Mouse (Mus musculus): ENCODE data around the gene Fxyd2. TPM values are rescaled to one million over a fixed set of nuclear protein-coding genes. Genes with fewer than 3 reads are reported as not detected.
A peak's percentile ranks its signal among the peaks of the same experiment; 100 is the strongest.

The Fxyd2 gene
- polyA plus RNA-seq, 1 experiment, result 220 TPM

DNA sequence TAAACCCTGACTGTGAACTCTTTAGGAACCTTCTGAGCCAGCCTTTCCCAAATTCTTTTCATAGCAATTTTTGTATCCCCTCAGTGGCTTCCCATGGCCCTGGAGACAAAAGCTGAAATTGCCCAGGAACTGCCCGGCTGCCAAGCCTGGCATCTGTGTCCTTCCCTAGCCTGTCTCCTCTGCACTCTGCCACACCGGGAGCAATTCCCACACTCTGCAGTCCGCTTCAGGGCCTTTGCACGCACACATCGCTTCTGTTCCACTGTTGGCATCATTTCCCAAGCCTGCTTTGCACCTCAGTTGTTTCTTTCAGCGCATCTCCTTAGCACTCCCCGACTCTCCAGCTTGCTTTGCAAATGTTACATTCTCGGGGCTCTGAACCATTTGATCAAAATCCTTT is 31.8 kb upstream of the Fxyd2 start:
- DNase-seq, result no peak
- H3K4me3 ChIP-seq (ENCODE audit: control insufficient read depth, insufficient read depth, low read length), result no peak overlapping the region
- 93% methylated on average over 8 of the region's 8 CpGs for WGBS
- no peak overlapping the region for H3K27ac ChIP-seq (ENCODE audit: control insufficient read depth, insufficient read depth, low read length)
- H3K36me3 ChIP-seq (ENCODE audit: control insufficient read depth, insufficient read depth, low read length), result no peaks in the 10 kb centered on the region
- TF ChIP-seq POLR2A (IDR thresholded peaks at IDR 0.05; ENCODE audit: control insufficient read depth, extremely low read depth, insufficient read depth, low read length, poor library complexity), result no peak
- TF ChIP-seq CTCF (IDR thresholded peaks at IDR 0.05; ENCODE audit: borderline replicate concordance, control insufficient read depth, extremely low read depth, insufficient read depth, low read length, poor library complexity), result no peak
- H3K4me1 ChIP-seq (replicated peaks; ENCODE audit: control insufficient read depth, insufficient read depth, low read length), result peaks cover 8% of the 10 kb centered on the region
- peaks cover 4% of the 10 kb centered on the region; the same call in 1 of the 2 replicates for H3K27me3 ChIP-seq (ENCODE audit: control insufficient read depth, insufficient read depth, low read length)

DNA sequence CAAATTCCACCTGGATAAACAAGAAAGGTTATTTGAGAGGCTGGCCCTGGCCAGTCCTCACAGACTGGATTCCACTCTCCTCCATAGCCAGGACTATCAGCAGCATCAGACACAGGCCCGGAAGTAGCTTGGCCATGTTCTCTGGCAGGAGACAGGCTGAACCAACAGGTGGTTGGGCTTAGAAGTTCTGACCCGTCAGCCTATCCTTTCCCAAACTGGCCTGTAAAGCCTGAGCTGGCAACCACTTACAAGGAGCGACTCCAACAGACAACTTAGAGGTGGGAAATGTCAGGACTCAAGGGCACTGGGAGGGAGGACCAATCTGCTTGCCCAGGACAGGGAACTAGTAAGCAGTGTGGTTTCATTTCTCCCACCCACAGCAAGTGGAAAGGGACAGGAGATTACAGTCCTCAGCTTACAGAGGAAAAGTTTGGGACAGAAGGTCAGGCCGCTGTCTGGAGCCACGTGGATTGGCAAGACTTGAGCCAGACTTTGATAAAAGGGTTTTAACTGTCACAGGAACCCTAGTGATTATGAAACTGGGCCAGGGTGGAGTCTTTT is 31.0 kb upstream of the Fxyd2 start:
- peaks cover 8% of the 10 kb centered on the region for H3K4me1 ChIP-seq (replicated peaks; ENCODE audit: control insufficient read depth, insufficient read depth, low read length)
- H3K27ac ChIP-seq (ENCODE audit: control insufficient read depth, insufficient read depth, low read length), result no peak overlapping the region
- 86% methylated on average over 5 of the region's 5 CpGs for WGBS
- peaks cover 4% of the 10 kb centered on the region; the same call in 1 of the 2 replicates for H3K27me3 ChIP-seq (ENCODE audit: control insufficient read depth, insufficient read depth, low read length)
- no peak for DNase-seq
- no peak overlapping the region for H3K4me3 ChIP-seq (ENCODE audit: control insufficient read depth, insufficient read depth, low read length)
- TF ChIP-seq CTCF (IDR thresholded peaks at IDR 0.05; ENCODE audit: borderline replicate concordance, control insufficient read depth, extremely low read depth, insufficient read depth, low read length, poor library complexity) (no peak), POLR2A (IDR thresholded peaks at IDR 0.05; ENCODE audit: control insufficient read depth, extremely low read depth, insufficient read depth, low read length, poor library complexity) (no peak)
- no peaks in the 10 kb centered on the region for H3K36me3 ChIP-seq (ENCODE audit: control insufficient read depth, insufficient read depth, low read length)

GRCm38 (mm10) chr9:45370117-45370561 is 29.3 kb upstream of the Fxyd2 start, which contains the start of gene Fxyd6:
Gene Fxyd6 (plus strand): TSS chr9:45370185.
- TF ChIP-seq POLR2A (IDR thresholded peaks at IDR 0.05; ENCODE audit: control insufficient read depth, extremely low read depth, insufficient read depth, low read length, poor library complexity), result no peak
- TF ChIP-seq CTCF (IDR thresholded peaks at IDR 0.05; ENCODE audit: borderline replicate concordance, control insufficient read depth, extremely low read depth, insufficient read depth, low read length, poor library complexity), result no peak
- H3K4me3 ChIP-seq (ENCODE audit: control insufficient read depth, insufficient read depth, low read length), result peak within 1 kb of the TSS; percentile 13; the same call in 1 of the 2 replicates
- 3% methylated on average over 28 of the region's 28 CpGs for WGBS
- peaks cover 4% of the 10 kb centered on the region; the same call in 1 of the 2 replicates for H3K27me3 ChIP-seq (ENCODE audit: control insufficient read depth, insufficient read depth, low read length)
- peak; percentile 45 for DNase-seq
- H3K36me3 ChIP-seq (ENCODE audit: control insufficient read depth, insufficient read depth, low read length), result no peaks in the 10 kb centered on the region
- H3K4me1 ChIP-seq (replicated peaks; ENCODE audit: control insufficient read depth, insufficient read depth, low read length), result peaks cover 8% of the 10 kb centered on the region
- H3K27ac ChIP-seq (ENCODE audit: control insufficient read depth, insufficient read depth, low read length), result no peak within 1 kb of the TSS

- TF ChIP-seq POLR2A (IDR thresholded peaks at IDR 0.05; ENCODE audit: control insufficient read depth, extremely low read depth, insufficient read depth, low read length, poor library complexity) (no peak), CTCF (IDR thresholded peaks at IDR 0.05; ENCODE audit: borderline replicate concordance, control insufficient read depth, extremely low read depth, insufficient read depth, low read length, poor library complexity) (no peak)
- DNase-seq, result no peak
- Histone ChIP-seq H3K4me3 (ENCODE audit: control insufficient read depth, insufficient read depth, low read length) (0 out of 2 replicates have a peak overlapping the region, but pooled peaks have one; percentile 13), H3K36me3 (ENCODE audit: control insufficient read depth, insufficient read depth, low read length) (no peaks in the 10 kb centered on the region), H3K4me1 (replicated peaks; ENCODE audit: control insufficient read depth, insufficient read depth, low read length) (peaks cover 8% of the 10 kb centered on the region), H3K27me3 (ENCODE audit: control insufficient read depth, insufficient read depth, low read length) (peaks cover 4% of the 10 kb centered on the region; the same call in 1 of the 2 replicates), H3K27ac (ENCODE audit: control insufficient read depth, insufficient read depth, low read length) (no peak overlapping the region)
- WGBS, result 51% methylated on average over 25 of the region's 25 CpGs
These were observed 28.7 kb upstream of the Fxyd2 start for GRCm38 (mm10) chr9:45370616-45371336.

- peaks cover 8% of the 10 kb centered on the region for H3K4me1 ChIP-seq (replicated peaks; ENCODE audit: control insufficient read depth, insufficient read depth, low read length)
- H3K27me3 ChIP-seq (ENCODE audit: control insufficient read depth, insufficient read depth, low read length), result peaks cover 4% of the 10 kb centered on the region; the same call in 1 of the 2 replicates
- no peak for TF ChIP-seq CTCF (IDR thresholded peaks at IDR 0.05; ENCODE audit: borderline replicate concordance, control insufficient read depth, extremely low read depth, insufficient read depth, low read length, poor library complexity)
- TF ChIP-seq POLR2A (IDR thresholded peaks at IDR 0.05; ENCODE audit: control insufficient read depth, extremely low read depth, insufficient read depth, low read length, poor library complexity), result no peak
These were observed 28.1 kb upstream of the Fxyd2 start for GRCm38 (mm10) chr9:45371337-45371707.

GRCm38 (mm10) chr9:45373896-45374295 is 25.6 kb upstream of the Fxyd2 start:
- Histone ChIP-seq H3K27ac (ENCODE audit: control insufficient read depth, insufficient read depth, low read length) (no peak overlapping the region), H3K4me1 (replicated peaks; ENCODE audit: control insufficient read depth, insufficient read depth, low read length) (peaks cover 8% of the 10 kb centered on the region), H3K36me3 (ENCODE audit: control insufficient read depth, insufficient read depth, low read length) (no peaks in the 10 kb centered on the region), H3K27me3 (ENCODE audit: control insufficient read depth, insufficient read depth, low read length) (peaks cover 4% of the 10 kb centered on the region; the same call in 1 of the 2 replicates), H3K4me3 (ENCODE audit: control insufficient read depth, insufficient read depth, low read length) (no peak overlapping the region)
- 90% methylated on average over 3 of the region's 3 CpGs for WGBS
- no peak for DNase-seq
- TF ChIP-seq POLR2A (IDR thresholded peaks at IDR 0.05; ENCODE audit: control insufficient read depth, extremely low read depth, insufficient read depth, low read length, poor library complexity), result no peak
- TF ChIP-seq CTCF (IDR thresholded peaks at IDR 0.05; ENCODE audit: borderline replicate concordance, control insufficient read depth, extremely low read depth, insufficient read depth, low read length, poor library complexity), result no peak

More at GRCm38 (mm10) chr9:45371337-45371707, 28.1 kb upstream of the Fxyd2 start:
- Histone ChIP-seq H3K36me3 (ENCODE audit: control insufficient read depth, insufficient read depth, low read length) (no peaks in the 10 kb centered on the region), H3K4me3 (ENCODE audit: control insufficient read depth, insufficient read depth, low read length) (no peak overlapping the region), H3K27ac (ENCODE audit: control insufficient read depth, insufficient read depth, low read length) (no peak overlapping the region)
- 90% methylated on average over 2 of the region's 2 CpGs for WGBS
- DNase-seq, result no peak
